11 mouse cellular contexts compared by ENCODE assay signal in the genomic region with DNA sequence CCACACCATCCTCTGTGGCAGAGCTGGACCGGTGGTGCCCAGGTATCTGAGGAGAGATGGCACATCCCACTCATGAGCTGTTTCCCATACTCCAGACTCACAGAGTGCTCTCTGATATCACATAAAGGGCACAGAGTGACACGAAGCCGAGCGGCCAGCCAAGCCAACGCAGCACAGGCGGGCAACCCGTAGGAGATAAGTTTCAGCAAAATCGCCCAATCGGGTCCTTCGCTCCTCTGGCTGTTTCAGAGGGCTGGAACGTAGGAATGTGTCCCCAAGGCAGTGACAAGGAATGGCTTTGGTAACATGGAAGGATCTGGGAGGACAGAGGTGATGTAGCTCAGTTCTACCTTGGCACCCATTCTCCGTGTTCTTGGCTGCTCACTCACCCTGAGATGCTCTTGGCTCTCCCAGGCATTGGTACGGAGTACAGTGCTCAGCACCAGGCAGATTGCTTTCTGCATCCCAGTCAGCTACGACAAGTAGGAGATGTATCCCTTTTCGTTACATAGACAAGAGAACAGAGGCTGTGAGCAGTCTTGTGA. TPM values are rescaled to one million over a fixed set of nuclear protein-coding genes. Genes with fewer than 3 reads are reported as not detected.
DNase-seq lines count a peak whose midpoint lies in the region; ATAC-seq and TF ChIP-seq lines count a peak whose summit lies in the region.
"Had no signal": no experiment of that assay in that cellular context is flagged by ENCODE, and none has a peak within 500 bp of the region (broad histone marks: within the 10 kb centered on the region; RNA-seq: fewer than 3 reads in every experiment).

No protein-coding gene starts in this region.

- whole genome bisulfite sequencing in kidney, adult 2 months: 28% methylated on average over 15 of the region's 15 CpGs
- WGBS in limb, embryonic 14.5 days: 93% methylated on average over 15 of the region's 15 CpGs

- H3K9me3 ChIP-seq in limb, embryonic 14.5 days (ENCODE audit: control insufficient read depth, low read length): no peaks in the 10 kb centered on the region
- H3K9me3 ChIP-seq: liver, embryonic 15.5 days had no signal

- H3K4me3 ChIP-seq in kidney, adult 2 months (ENCODE audit: insufficient read depth, low read depth, low read length): no peak overlapping the region
- H3K4me3 ChIP-seq in limb, embryonic 14.5 days (replicated peaks; ENCODE audit: low read length): no peak overlapping the region
- H3K4me3 ChIP-seq: liver, embryonic 15.5 days had no signal

- no peak for TF ChIP-seq CTCF in kidney, adult 2 months (conservative IDR thresholded peaks at IDR 0.05; ENCODE audit: insufficient read depth, insufficient read length, low read depth, low read length)

- TF ChIP-seq POLR2A in kidney, adult 2 months (IDR thresholded peaks at IDR 0.05; ENCODE audit: low read depth, low read length): no peak
- TF ChIP-seq POLR2A in limb, embryonic 14.5 days (IDR thresholded peaks at IDR 0.05; ENCODE audit: borderline replicate concordance, extremely low read depth, insufficient read depth, insufficient read length): no peak

- peaks cover 1% of the 10 kb centered on the region; the same call in 1 of the 2 replicates for H3K36me3 ChIP-seq in kidney, adult 2 months (ENCODE audit: control insufficient read depth, insufficient read depth, low read length)
- peaks cover 61% of the 10 kb centered on the region for H3K36me3 ChIP-seq in limb, embryonic 14.5 days (ENCODE audit: control insufficient read depth, insufficient read depth, low read length)
- H3K36me3 ChIP-seq: liver, embryonic 15.5 days had no signal

- peak; percentile 21 for DNase-seq in adrenal gland, postnatal 25 days
- DNase-seq in adrenal gland, postnatal 4 days (ENCODE audit: low spot score in 2 of 2): no peak
- peak; percentile 73 for DNase-seq in kidney, adult 2 months
- DNase-seq in kidney, postnatal 4 days: no peak
- peak; percentile 82 for DNase-seq in brain, adult 2 months (ENCODE audit: low read depth, low spot score)
- DNase-seq in limb, embryonic 14.5 days (ENCODE audit: low spot score): no peak
- DNase-seq in urinary bladder, adult 18-20 months (ENCODE audit: low spot score in 2 of 2): no peak
- no peak for DNase-seq in thymus, postnatal 10 days (ENCODE audit: low spot score in 2 of 2)
- DNase-seq: gastrocnemius, postnatal 10 days; thymus, postnatal 14 days had no signal

- peaks cover 52% of the 10 kb centered on the region for H3K4me1 ChIP-seq in kidney, adult 2 months (ENCODE audit: control insufficient read depth, insufficient read depth, low read length)
- H3K4me1 ChIP-seq in limb, embryonic 14.5 days (ENCODE audit: control insufficient read depth, insufficient read depth, low read length): peaks cover 48% of the 10 kb centered on the region
- H3K4me1 ChIP-seq: liver, embryonic 15.5 days had no signal

- no peak for ATAC-seq in limb, embryonic 14.5 days (ENCODE audit: low FRiP score, low read depth)

- H3K9ac ChIP-seq in limb, embryonic 14.5 days (ENCODE audit: low read depth, low read length, severe bottlenecking): no peak overlapping the region
- H3K9ac ChIP-seq: liver, embryonic 15.5 days had no signal

- 0 out of 2 replicates have a peak overlapping the region, but pooled peaks have one; percentile 30 for H3K4me2 ChIP-seq in limb, embryonic 14.5 days (replicated peaks; ENCODE audit: low read depth, low read length, severe bottlenecking)
- H3K4me2 ChIP-seq: liver, embryonic 15.5 days had no signal

- H3K27me3 ChIP-seq in kidney, adult 2 months (replicated peaks; ENCODE audit: control insufficient read depth, insufficient read depth, low read length): no peaks in the 10 kb centered on the region
- no peaks in the 10 kb centered on the region for H3K27me3 ChIP-seq in limb, embryonic 14.5 days (ENCODE audit: control insufficient read depth, insufficient read depth, low read length)

- H3K27ac ChIP-seq in kidney, adult 2 months (ENCODE audit: insufficient read depth, low read depth, low read length): peak overlapping the region; percentile 55
- peak overlapping the region; percentile 74 for H3K27ac ChIP-seq in limb, embryonic 14.5 days (replicated peaks; ENCODE audit: low read depth, low read length)
- H3K27ac ChIP-seq: liver, embryonic 15.5 days had no signal

RNA-seq across cellular contexts. Expression of a gene that starts 56.4 kb away (rescaled TPM):
- 28.5 and 42.3 TPM in 2 replicates for total RNA-seq in adrenal gland, postnatal 25 days (2021)
- 10 to 100 TPM; 17.2 to 29.4 TPM for total RNA-seq in adrenal gland, postnatal 4 days (2021)
- polyA plus RNA-seq in kidney, adult 2 months (2012; rRNA removed): 31.3 and 32.5 TPM in 2 replicates
- polyA plus RNA-seq in limb, embryonic 14.5 days (2012; rRNA removed): 0.36 and 0.84 TPM in 2 replicates
- polyA plus RNA-seq in limb, embryonic 14.5 days (2014; fragmentation: Nextera tagmentation; extraction: Ambion mirVana): 2.2 and 2.8 TPM in 2 replicates

Comparison
In these comparisons a context has a peak if more than half of its experiments do, and no peak if none do; other contexts are left out.
1. DNase-seq: peak in adrenal gland, postnatal 25 days (single experiment), kidney, adult 2 months (single experiment) and brain, adult 2 months (single experiment); none in adrenal gland, postnatal 4 days (0 of 2), kidney, postnatal 4 days (0 of 2), limb, embryonic 14.5 days (single experiment), urinary bladder, adult 18-20 months (0 of 2) and thymus, postnatal 10 days (0 of 2).